Mouse (Mus musculus) frontal cortex, adult 2 months (tissue): ENCODE results near the gene Krtap5-4. TPM values are rescaled to one million over a fixed set of nuclear protein-coding genes. Genes with fewer than 3 reads are reported as not detected.

Experiments
- polyA plus RNA-seq: library from polyadenylated mRNA; depleted of rRNA; stranded (reverse); fragments of >200 nt; gene quantifications from 2 replicates; pipeline ENCODE4 v1.2.3, GENCODE M21; 2012; rRNA removed

The Krtap5-4 gene
- polyA plus RNA-seq, 1 experiment, result not detected

Other genes with a start within 250 kb of the Krtap5-4 start
- gene Mob2, start 242.5 kb upstream of the Krtap5-4 start, polyA plus RNA-seq, result 42.2 and 42.9 TPM in 2 replicates
- 110 and 114 TPM in 2 replicates for gene Dusp8, start 207.7 kb upstream of the Krtap5-4 start, polyA plus RNA-seq
- not detected in 2 replicates for gene Gm45618, start 182.8 kb upstream of the Krtap5-4 start, polyA plus RNA-seq
- not detected in 2 replicates for gene Gm39115, start 167.5 kb upstream of the Krtap5-4 start, polyA plus RNA-seq
- not detected in 2 replicates for gene Gm45337, start 158.9 kb upstream of the Krtap5-4 start, polyA plus RNA-seq
- gene Gm29735, start 146.4 kb upstream of the Krtap5-4 start, polyA plus RNA-seq, result not detected in 2 replicates
- not detected in 2 replicates for gene Gm4553, start 137.8 kb upstream of the Krtap5-4 start, polyA plus RNA-seq
- not detected in 2 replicates for gene Krtap5-2, start 127.5 kb upstream of the Krtap5-4 start, polyA plus RNA-seq
- not detected in 2 replicates for gene Gm10153, start 113.2 kb upstream of the Krtap5-4 start, polyA plus RNA-seq
- 0.06 and 0.13 TPM in 2 replicates for gene Krtap5-3, start 102.2 kb upstream of the Krtap5-4 start, polyA plus RNA-seq
- not detected in 2 replicates for gene Gm7579, start 91.7 kb upstream of the Krtap5-4 start, polyA plus RNA-seq
- gene Krtap5-5, start 73.6 kb upstream of the Krtap5-4 start, polyA plus RNA-seq, result not detected in 2 replicates
- gene Gm40460, start 62.5 kb upstream of the Krtap5-4 start, polyA plus RNA-seq, result not detected in 2 replicates
- gene Gm2431, start 45.2 kb upstream of the Krtap5-4 start, polyA plus RNA-seq, result not detected in 2 replicates
- not detected in 2 replicates for gene Gm4559, start 29.2 kb upstream of the Krtap5-4 start, polyA plus RNA-seq
- 0.21 TPM in 1 of 2 replicates, not detected in the other for gene Krtap5-1, start 6.4 kb upstream of the Krtap5-4 start, polyA plus RNA-seq
- gene Ifitm10, start 70.2 kb downstream of the Krtap5-4 start, polyA plus RNA-seq, result 36.7 and 45.5 TPM in 2 replicates
- 0.17 and 0.40 TPM in 2 replicates for gene Gm49369, start 79.1 kb downstream of the Krtap5-4 start, polyA plus RNA-seq
- gene Ctsd, start 84.5 kb downstream of the Krtap5-4 start, polyA plus RNA-seq, result 383 and 391 TPM in 2 replicates
- not detected in 2 replicates for gene Syt8, start 131.3 kb downstream of the Krtap5-4 start, polyA plus RNA-seq
- gene Tnni2, start 138.3 kb downstream of the Krtap5-4 start, polyA plus RNA-seq, result 1.7 and 2.0 TPM in 2 replicates
- 11.0 and 11.2 TPM in 2 replicates for gene Lsp1, start 157.3 kb downstream of the Krtap5-4 start, polyA plus RNA-seq
- gene Tnnt3, start 195.3 kb downstream of the Krtap5-4 start, polyA plus RNA-seq, result 0.50 and 1.8 TPM in 2 replicates
- gene Mrpl23, start 229.1 kb downstream of the Krtap5-4 start, polyA plus RNA-seq, result 81.6 and 81.9 TPM in 2 replicates